Mouse (Mus musculus) hindbrain, embryonic 16.5 days (tissue): ENCODE measurements around the gene Mrpl2. TPM values are rescaled to one million over a fixed set of nuclear protein-coding genes. Genes with fewer than 3 reads are reported as not detected.

Experiments
- ATAC-seq: fragments of 200-750 bp; cut with Nextera tagmentation; 2 replicates; pipeline ENCODE4 v1.8.0; 2017; ENCODE audit warnings: moderate TSS enrichment, moderate library complexity
- H3K27ac ChIP-seq: fragments of 300-500 bp; sonication (generic); 2 replicates; pipeline ENCODE4 v1.5.1; 2014; ENCODE audit warnings: low read depth, mild to moderate bottlenecking, control low read depth, low read length, moderate library complexity
- H3K27me3 ChIP-seq: fragments of 300-500 bp; sonication (generic); replicated peaks from 2 replicates; pipeline ENCODE4 v1.6.1; 2014; ENCODE audit warnings: low read length; ENCODE audit not compliant: control insufficient read depth, insufficient read depth
- H3K36me3 ChIP-seq: fragments of 300-500 bp; sonication (generic); 2 replicates; pipeline ENCODE4 v1.6.1; 2014; ENCODE audit warnings: mild to moderate bottlenecking, low read length, moderate library complexity, mixed read lengths; ENCODE audit not compliant: control insufficient read depth, insufficient read depth
- H3K4me1 ChIP-seq: fragments of 300-500 bp; sonication (generic); 2 replicates; pipeline ENCODE4 v1.6.1; 2014; ENCODE audit warnings: low read depth, low read length; ENCODE audit not compliant: control insufficient read depth, insufficient read depth
- H3K4me2 ChIP-seq: fragments of 300-500 bp; sonication (generic); 2 replicates; pipeline ENCODE4 v1.6.1; 2014; ENCODE audit warnings: mild to moderate bottlenecking, low read length, control low read depth, moderate library complexity
- H3K4me3 ChIP-seq: fragments of 300-500 bp; sonication (generic); 2 replicates; pipeline ENCODE4 v1.5.1; 2014; ENCODE audit warnings: mild to moderate bottlenecking, low read length, control low read depth, moderate library complexity
- H3K9ac ChIP-seq: fragments of 300-500 bp; sonication (generic); 2 replicates; pipeline ENCODE4 v1.6.1; 2014; ENCODE audit warnings: low read depth, mild to moderate bottlenecking, control low read depth, low read length, moderate library complexity
- H3K9me3 ChIP-seq: fragments of 300-500 bp; sonication (generic); 2 replicates; pipeline ENCODE4 v1.6.1; 2014; ENCODE audit warnings: mild to moderate bottlenecking, low read length, moderate library complexity; ENCODE audit not compliant: control insufficient read depth
- WGBS: fragments of 180-500 bp; shearing (Covaris S2); extraction: QIAGEN DNeasy Blood & Tissue Kit; methylation state at CpG from one replicate; pipeline ENCODE4 v1.1.7; 2014; 5-methylcytosine and 5-hydroxymethylcytosine counted together
- polyA plus RNA-seq: library from polyadenylated mRNA; unstranded; fragments of >200 nt; fragmentation: Nextera tagmentation; extraction: Ambion mirVana; gene quantifications from 2 replicates; pipeline ENCODE4 v1.2.1, GENCODE M21; 2015

Gene Mrpl2
- polyA plus RNA-seq, 1 experiment from 2014 or later: 73.7 TPM

DNA sequence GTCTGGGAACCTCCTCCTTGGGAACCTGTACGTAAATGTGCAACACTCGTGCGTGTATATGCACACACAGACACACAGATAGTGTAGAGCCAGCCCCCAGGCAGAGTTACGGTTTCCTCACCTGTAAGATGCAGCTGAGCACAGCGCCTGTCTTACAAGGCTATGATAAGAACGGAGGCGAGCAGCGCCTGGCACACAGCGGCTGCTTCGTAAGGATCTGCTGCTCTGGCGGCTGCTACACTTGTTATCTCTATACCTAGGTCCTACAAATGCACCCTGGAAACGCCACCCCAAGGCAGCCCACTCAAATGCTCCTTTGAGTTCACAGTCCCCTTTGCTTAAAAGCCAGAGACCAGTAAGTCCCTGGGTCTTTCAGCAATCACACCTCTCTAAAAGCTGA lies 44.6 kb downstream of the Mrpl2 start:
- no peaks in the 10 kb centered on the region for H3K9me3 ChIP-seq
- H3K4me1 ChIP-seq: no peaks in the 10 kb centered on the region
- H3K4me3 ChIP-seq: no peak overlapping the region
- peaks cover 10% of the 10 kb centered on the region for H3K36me3 ChIP-seq
- no peak for ATAC-seq
- H3K9ac ChIP-seq: no peak overlapping the region
- WGBS: 95% methylated on average over 12 of the region's 12 CpGs
- no peak overlapping the region for H3K27ac ChIP-seq
- no peak overlapping the region for H3K4me2 ChIP-seq
- no peaks in the 10 kb centered on the region for H3K27me3 ChIP-seq

DNA sequence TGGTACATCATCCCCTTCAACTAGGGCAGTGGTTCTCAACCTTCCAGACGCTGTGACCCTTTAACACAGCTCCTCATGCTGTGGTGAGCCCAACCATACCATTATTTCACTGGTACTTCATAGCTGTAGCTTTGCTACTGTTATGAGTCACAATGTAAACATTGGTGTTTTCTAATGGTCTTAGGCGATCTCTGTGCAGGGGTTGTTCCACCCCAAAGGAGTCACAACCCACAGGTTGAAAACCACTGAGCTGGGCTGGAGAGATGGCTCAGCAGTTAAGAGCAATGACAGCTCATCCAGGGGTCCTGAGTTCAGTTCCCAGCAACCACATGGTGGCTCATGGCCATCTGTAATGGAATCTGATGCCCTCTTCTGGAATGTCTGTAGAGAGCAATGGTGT lies 45.4 kb downstream of the Mrpl2 start:
- no peak overlapping the region for H3K9ac ChIP-seq
- H3K36me3 ChIP-seq: peaks cover 4% of the 10 kb centered on the region
- H3K27me3 ChIP-seq: no peaks in the 10 kb centered on the region
- no peak overlapping the region for H3K4me3 ChIP-seq
- ATAC-seq: no peak
- 98% methylated on average over 2 of the region's 2 CpGs for WGBS
- no peaks in the 10 kb centered on the region for H3K9me3 ChIP-seq
- H3K4me2 ChIP-seq: no peak overlapping the region
- no peak overlapping the region for H3K27ac ChIP-seq
- no peaks in the 10 kb centered on the region for H3K4me1 ChIP-seq

DNA sequence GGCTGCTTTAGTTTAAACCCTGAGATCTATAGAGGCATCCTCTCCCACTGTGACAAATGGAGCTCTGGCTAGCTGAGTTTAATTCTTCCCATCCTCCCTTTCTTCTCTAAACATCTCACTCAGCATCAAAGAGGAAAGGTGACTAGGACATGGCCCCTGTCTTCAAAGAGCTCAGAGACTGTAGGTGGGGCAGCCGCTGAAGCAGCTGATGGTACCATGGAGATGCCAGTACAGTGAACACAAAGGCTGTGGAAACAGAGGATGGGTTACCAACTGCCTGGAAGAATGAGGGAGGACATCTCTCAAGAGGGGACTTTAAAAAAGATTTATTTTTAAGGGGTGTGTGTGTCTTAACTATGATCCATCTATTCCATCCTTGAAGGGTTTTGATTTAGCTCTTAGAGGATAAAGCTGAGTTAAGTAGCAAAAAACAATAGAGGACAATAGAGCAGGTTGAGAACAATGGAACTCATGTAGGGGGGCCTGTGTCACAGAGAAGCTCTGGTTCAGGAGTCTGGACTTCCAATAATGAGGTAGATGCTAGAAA lies 48.6 kb downstream of the Mrpl2 start:
- peaks cover under 1% of the 10 kb centered on the region; the same call in 1 of the 2 replicates for H3K36me3 ChIP-seq
- H3K9me3 ChIP-seq: no peaks in the 10 kb centered on the region
- no peak overlapping the region for H3K27ac ChIP-seq
- no peak for ATAC-seq
- no peak overlapping the region for H3K4me2 ChIP-seq
- H3K27me3 ChIP-seq: no peaks in the 10 kb centered on the region
- 68% methylated on average over 1 of the region's 1 CpGs for WGBS
- no peak overlapping the region for H3K4me3 ChIP-seq
- no peak overlapping the region for H3K9ac ChIP-seq
- H3K4me1 ChIP-seq: no peaks in the 10 kb centered on the region

DNA sequence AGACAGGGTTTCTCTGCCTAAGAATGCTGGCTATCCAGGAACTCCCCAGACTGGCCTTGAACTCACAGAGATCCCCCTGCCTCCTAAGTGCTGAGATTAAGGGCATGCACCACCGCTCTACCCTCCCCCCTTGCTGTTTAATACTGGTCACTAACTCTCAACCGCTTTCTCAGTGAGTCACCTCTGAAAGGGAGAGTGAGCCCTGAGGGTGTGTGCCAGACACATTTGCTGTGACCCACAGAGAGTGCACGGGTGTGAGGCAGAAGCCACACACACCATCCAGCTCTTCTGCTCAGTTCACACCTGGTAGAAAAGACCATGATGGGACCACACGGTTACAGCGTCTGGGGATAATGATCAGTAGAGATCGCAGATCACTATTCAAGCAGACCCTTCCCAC lies 52.5 kb downstream of the Mrpl2 start:
- H3K9ac ChIP-seq: no peak overlapping the region
- peaks cover 23% of the 10 kb centered on the region for H3K4me1 ChIP-seq
- H3K9me3 ChIP-seq: no peaks in the 10 kb centered on the region
- ATAC-seq: no peak
- no peaks in the 10 kb centered on the region for H3K27me3 ChIP-seq
- no peak overlapping the region for H3K27ac ChIP-seq
- 92% methylated on average over 6 of the region's 6 CpGs for WGBS
- H3K36me3 ChIP-seq: 0 out of 2 replicates have a peak, but pooled peaks cover 3% of the 10 kb centered on the region
- H3K4me3 ChIP-seq: no peak overlapping the region
- H3K4me2 ChIP-seq: no peak overlapping the region

DNA sequence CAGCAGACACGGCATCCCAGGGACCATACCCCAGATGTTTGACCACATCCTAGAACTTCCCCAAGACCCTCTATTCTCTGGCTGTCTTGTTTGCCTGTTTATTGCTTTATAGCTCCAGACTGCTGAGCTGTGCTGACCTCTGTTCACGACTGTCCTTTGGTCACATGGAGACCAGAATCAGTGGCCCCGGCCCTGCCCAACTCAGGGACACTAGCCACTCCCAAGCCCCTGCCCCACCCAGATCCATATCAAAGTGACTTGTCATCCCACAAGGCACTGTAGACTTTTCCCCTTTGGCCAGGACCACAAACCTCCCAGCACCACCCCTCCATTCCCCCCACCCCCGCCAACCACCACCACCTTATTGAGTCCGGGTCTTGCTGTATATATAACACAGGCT lies 53.2 kb downstream of the Mrpl2 start:
- no peaks in the 10 kb centered on the region for H3K27me3 ChIP-seq
- 0 out of 2 replicates have a peak, but pooled peaks cover 3% of the 10 kb centered on the region for H3K36me3 ChIP-seq
- no peak overlapping the region for H3K9ac ChIP-seq
- no peak for ATAC-seq
- H3K4me1 ChIP-seq: peaks cover 29% of the 10 kb centered on the region
- WGBS: 83% methylated on average over 5 of the region's 5 CpGs
- no peak overlapping the region for H3K4me2 ChIP-seq
- H3K27ac ChIP-seq: no peak overlapping the region
- no peaks in the 10 kb centered on the region for H3K9me3 ChIP-seq
- no peak overlapping the region for H3K4me3 ChIP-seq

Other genes starting within 250 kb of the Mrpl2 start
- 3.3 and 3.6 TPM in 2 replicates for gene Crip3, start 217.3 kb upstream of the Mrpl2 start, polyA plus RNA-seq
- not detected in 2 replicates for gene Slc22a7, start 207.8 kb upstream of the Mrpl2 start, polyA plus RNA-seq
- 5.1 and 5.5 TPM in 2 replicates for gene Ttbk1, start 158.6 kb upstream of the Mrpl2 start, polyA plus RNA-seq
- gene Dnph1, start 149.5 kb upstream of the Mrpl2 start, polyA plus RNA-seq: 18.7 and 19.0 TPM in 2 replicates
- 19.7 and 25.1 TPM in 2 replicates for gene Cul9, start 99.8 kb upstream of the Mrpl2 start, polyA plus RNA-seq
- gene Srf, start 90.1 kb upstream of the Mrpl2 start, polyA plus RNA-seq: 3.5 and 3.6 TPM in 2 replicates
- 25.9 and 36.1 TPM in 2 replicates for gene Ptk7, start 16.7 kb upstream of the Mrpl2 start, polyA plus RNA-seq
- gene Klc4, start 207 bp upstream of the Mrpl2 start, polyA plus RNA-seq: 32.3 and 34.1 TPM in 2 replicates
- 39.9 and 45.4 TPM in 2 replicates for gene Cul7, start 4.1 kb downstream of the Mrpl2 start, polyA plus RNA-seq
- 51.4 and 54.8 TPM in 2 replicates for gene Rrp36, start 28.1 kb downstream of the Mrpl2 start, polyA plus RNA-seq
- gene Mea1, start 32.6 kb downstream of the Mrpl2 start, polyA plus RNA-seq: 317 and 353 TPM in 2 replicates
- gene Klhdc3, start 34.7 kb downstream of the Mrpl2 start, polyA plus RNA-seq: 176 and 179 TPM in 2 replicates
- 102 and 112 TPM in 2 replicates for gene Ppp2r5d, start 58.9 kb downstream of the Mrpl2 start, polyA plus RNA-seq
- gene Pex6, start 65.2 kb downstream of the Mrpl2 start, polyA plus RNA-seq: 23.0 and 25.7 TPM in 2 replicates
- 1.1 and 1.7 TPM in 2 replicates for gene Gnmt, start 82.9 kb downstream of the Mrpl2 start, polyA plus RNA-seq
- gene Cnpy3, start 106.0 kb downstream of the Mrpl2 start, polyA plus RNA-seq: 71.4 and 78.0 TPM in 2 replicates
- 0.16 TPM in 1 of 2 replicates, not detected in the other for gene Ptcra, start 117.5 kb downstream of the Mrpl2 start, polyA plus RNA-seq
- 49.8 and 57.2 TPM in 2 replicates for gene 2310039H08Rik, start 126.4 kb downstream of the Mrpl2 start, polyA plus RNA-seq
- 75.5 and 80.4 TPM in 2 replicates for gene Rpl7l1, start 136.4 kb downstream of the Mrpl2 start, polyA plus RNA-seq
- 6.0 and 6.2 TPM in 2 replicates for gene Bicral, start 212.3 kb downstream of the Mrpl2 start, polyA plus RNA-seq
- gene Tbcc, start 244.5 kb downstream of the Mrpl2 start, polyA plus RNA-seq: 52.6 and 53.6 TPM in 2 replicates